Mouse (Mus musculus): ENCODE measurements at regions not wholly inside any gene's neighbourhood (a gene's known extent, or its start where the extent isn't known, plus 50 kb on each side); places are given as distances from the start of the nearest gene placed in this dataset.
A peak's percentile ranks its signal among the peaks of the same experiment; 100 is the strongest.

- no peak for ATAC-seq (ENCODE audit: low FRiP score)
These were observed 258.7 kb upstream of the Rnaseh2b start for GRCm38 (mm10) chr14:62033661-62034060.

GRCm38 (mm10) chr14:62034664-62035063 lies 257.7 kb upstream of the Rnaseh2b start:
- no peaks in the 10 kb centered on the region for H3K27me3 ChIP-seq (ENCODE audit: insufficient read depth, low read length)
- H3K27ac ChIP-seq (ENCODE audit: low read depth, low read length): no peak overlapping the region

More at GRCm38 (mm10) chr14:62033661-62034060, 258.7 kb upstream of the Rnaseh2b start:
- 97% methylated on average over 4 of the region's 4 CpGs for WGBS
- Histone ChIP-seq H3K4me2 (ENCODE audit: low read depth, low read length, poor library complexity, severe bottlenecking) (no peak overlapping the region), H3K27ac (ENCODE audit: low read depth, low read length) (no peak overlapping the region), H3K27me3 (ENCODE audit: insufficient read depth, low read length) (no peaks in the 10 kb centered on the region), H3K9ac (replicated peaks; ENCODE audit: low read length, poor library complexity, severe bottlenecking) (no peak overlapping the region), H3K4me3 (ENCODE audit: low read depth, low read length) (no peak overlapping the region), H3K36me3 (ENCODE audit: insufficient read depth, low read length) (no peaks in the 10 kb centered on the region), H3K9me3 (ENCODE audit: low read length) (no peaks in the 10 kb centered on the region), H3K4me1 (ENCODE audit: insufficient read depth, low read length) (no peaks in the 10 kb centered on the region)
- TF ChIP-seq CTCF (IDR thresholded peaks at IDR 0.05): no peak
- DNase-seq (ENCODE audit: low spot score): no peak

DNA sequence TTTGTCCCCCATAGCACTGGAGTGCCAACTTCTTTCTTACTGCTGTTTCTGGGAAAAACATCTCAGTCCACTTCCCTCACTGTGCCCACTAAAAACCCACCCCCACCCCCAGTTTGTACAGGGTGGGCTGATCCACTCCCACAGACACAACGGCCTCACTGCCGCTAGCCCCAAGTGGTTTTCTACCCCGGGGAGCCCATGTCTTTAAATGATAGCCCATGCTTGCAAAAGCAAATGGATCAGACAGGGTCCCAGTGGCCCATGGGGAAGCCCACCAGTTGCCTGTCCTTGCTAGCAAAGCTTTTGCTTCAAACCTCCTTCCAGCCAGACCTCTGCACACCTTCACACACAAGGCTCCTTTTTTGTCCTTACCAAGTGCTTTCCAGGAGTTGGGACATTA lies 257.0 kb upstream of the Rnaseh2b start:
- no peak for DNase-seq (ENCODE audit: low spot score)

More at GRCm38 (mm10) chr14:62034664-62035063, 257.7 kb upstream of the Rnaseh2b start:
- ATAC-seq (ENCODE audit: low FRiP score) (0 out of 2 replicates have a peak, but pooled peaks have one; percentile 65), DNase-seq (ENCODE audit: low spot score) (peak; percentile 63)
- H3K4me2 ChIP-seq (ENCODE audit: low read depth, low read length, poor library complexity, severe bottlenecking): no peak overlapping the region
- TF ChIP-seq CTCF (IDR thresholded peaks at IDR 0.05): no peak
- no peak overlapping the region for H3K9ac ChIP-seq (replicated peaks; ENCODE audit: low read length, poor library complexity, severe bottlenecking)
- H3K9me3 ChIP-seq (ENCODE audit: low read length): no peaks in the 10 kb centered on the region
- H3K4me1 ChIP-seq (ENCODE audit: insufficient read depth, low read length): no peaks in the 10 kb centered on the region
- WGBS: 25% methylated on average over 4 of the region's 4 CpGs
- no peaks in the 10 kb centered on the region for H3K36me3 ChIP-seq (ENCODE audit: insufficient read depth, low read length)
- H3K4me3 ChIP-seq (ENCODE audit: low read depth, low read length): no peak overlapping the region

DNA sequence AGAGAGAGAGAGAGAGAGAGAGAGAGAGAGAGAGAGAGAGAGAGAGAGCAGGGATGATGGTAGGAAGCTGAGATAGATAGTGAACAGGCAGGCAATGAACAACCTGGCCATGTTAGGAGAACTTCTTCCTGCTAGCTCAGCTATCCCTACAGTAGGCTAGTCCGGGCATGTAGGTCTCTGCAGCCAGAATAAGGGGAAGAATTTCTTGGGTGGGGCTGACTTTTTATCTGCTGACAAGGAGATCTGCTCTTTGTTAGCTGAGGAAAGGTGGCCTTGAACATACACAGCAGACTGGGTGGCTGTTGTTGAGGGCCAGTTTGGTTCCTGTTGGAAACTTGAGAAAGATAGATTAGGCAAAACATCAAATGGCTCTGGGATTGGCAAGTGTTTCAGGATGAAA lies 254.9 kb upstream of the Rnaseh2b start:
- Histone ChIP-seq H3K36me3 (ENCODE audit: insufficient read depth, low read length) (no peaks in the 10 kb centered on the region), H3K4me3 (ENCODE audit: low read depth, low read length) (no peak overlapping the region), H3K27ac (ENCODE audit: low read depth, low read length) (no peak overlapping the region), H3K27me3 (ENCODE audit: insufficient read depth, low read length) (no peaks in the 10 kb centered on the region), H3K4me2 (ENCODE audit: low read depth, low read length, poor library complexity, severe bottlenecking) (no peak overlapping the region), H3K4me1 (ENCODE audit: insufficient read depth, low read length) (no peaks in the 10 kb centered on the region), H3K9me3 (ENCODE audit: low read length) (no peaks in the 10 kb centered on the region), H3K9ac (replicated peaks; ENCODE audit: low read length, poor library complexity, severe bottlenecking) (no peak overlapping the region)
- no peak for TF ChIP-seq CTCF (IDR thresholded peaks at IDR 0.05)
- ATAC-seq (ENCODE audit: low FRiP score) (no peak), DNase-seq (ENCODE audit: low spot score) (no peak)
- 81% methylated on average over 1 of the region's 1 CpGs for WGBS

More for the DNA sequence above, 257.0 kb upstream of the Rnaseh2b start:
- 80% methylated on average over 3 of the region's 3 CpGs for WGBS
- H3K27ac ChIP-seq (ENCODE audit: low read depth, low read length): no peak overlapping the region
- no peak for TF ChIP-seq CTCF (IDR thresholded peaks at IDR 0.05)
- ATAC-seq (ENCODE audit: low FRiP score): no peak
- H3K9me3 ChIP-seq (ENCODE audit: low read length): no peaks in the 10 kb centered on the region
- no peaks in the 10 kb centered on the region for H3K4me1 ChIP-seq (ENCODE audit: insufficient read depth, low read length)
- H3K36me3 ChIP-seq (ENCODE audit: insufficient read depth, low read length): no peaks in the 10 kb centered on the region
- no peaks in the 10 kb centered on the region for H3K27me3 ChIP-seq (ENCODE audit: insufficient read depth, low read length)
- H3K4me3 ChIP-seq (ENCODE audit: low read depth, low read length): no peak overlapping the region
- H3K4me2 ChIP-seq (ENCODE audit: low read depth, low read length, poor library complexity, severe bottlenecking): no peak overlapping the region
- H3K9ac ChIP-seq (replicated peaks; ENCODE audit: low read length, poor library complexity, severe bottlenecking): no peak overlapping the region

DNA sequence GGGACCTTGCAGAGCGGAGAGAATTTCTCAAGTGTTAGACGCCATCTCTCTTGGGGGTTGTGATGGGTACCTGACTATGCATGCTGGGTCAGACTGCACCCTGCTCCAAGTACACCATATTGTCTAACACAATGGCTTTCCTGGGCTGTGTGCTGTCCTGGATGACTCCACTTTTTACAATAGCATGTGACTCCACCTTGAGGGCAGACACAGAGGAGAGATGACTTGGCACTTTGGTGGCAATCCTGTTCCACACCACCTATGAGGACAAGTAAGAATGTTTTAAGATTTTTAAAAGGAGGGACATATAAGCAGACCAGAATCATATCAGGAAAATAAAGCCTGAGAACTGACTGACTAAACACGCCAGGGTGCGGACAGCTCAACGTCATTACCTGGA lies 254.5 kb upstream of the Rnaseh2b start:
- no peak overlapping the region for H3K9ac ChIP-seq (replicated peaks; ENCODE audit: low read length, poor library complexity, severe bottlenecking)
- H3K27ac ChIP-seq (ENCODE audit: low read depth, low read length): no peak overlapping the region
- H3K4me3 ChIP-seq (ENCODE audit: low read depth, low read length): no peak overlapping the region
- no peaks in the 10 kb centered on the region for H3K9me3 ChIP-seq (ENCODE audit: low read length)
- TF ChIP-seq CTCF (IDR thresholded peaks at IDR 0.05): no peak
- no peaks in the 10 kb centered on the region for H3K4me1 ChIP-seq (ENCODE audit: insufficient read depth, low read length)
- H3K27me3 ChIP-seq (ENCODE audit: insufficient read depth, low read length): no peaks in the 10 kb centered on the region
- no peaks in the 10 kb centered on the region for H3K36me3 ChIP-seq (ENCODE audit: insufficient read depth, low read length)
- DNase-seq (ENCODE audit: low spot score): no peak
- 94% methylated on average over 5 of the region's 5 CpGs for WGBS
- no peak for ATAC-seq (ENCODE audit: low FRiP score)
- H3K4me2 ChIP-seq (ENCODE audit: low read depth, low read length, poor library complexity, severe bottlenecking): no peak overlapping the region

- 45% methylated on average over 11 of the region's 11 CpGs for WGBS
- H3K4me3 ChIP-seq (ENCODE audit: low read depth, low read length): no peak overlapping the region
- peak; percentile 78 for TF ChIP-seq CTCF (IDR thresholded peaks at IDR 0.05)
These were observed 249.9 kb upstream of the Rnaseh2b start for GRCm38 (mm10) chr14:62042305-62043116.

More at GRCm38 (mm10) chr14:62042305-62043116, 249.9 kb upstream of the Rnaseh2b start:
- Histone ChIP-seq H3K9ac (replicated peaks; ENCODE audit: low read length, poor library complexity, severe bottlenecking) (no peak overlapping the region), H3K36me3 (ENCODE audit: insufficient read depth, low read length) (no peaks in the 10 kb centered on the region), H3K9me3 (ENCODE audit: low read length) (no peaks in the 10 kb centered on the region), H3K4me2 (ENCODE audit: low read depth, low read length, poor library complexity, severe bottlenecking) (no peak overlapping the region), H3K27ac (ENCODE audit: low read depth, low read length) (no peak overlapping the region), H3K4me1 (ENCODE audit: insufficient read depth, low read length) (no peaks in the 10 kb centered on the region), H3K27me3 (ENCODE audit: insufficient read depth, low read length) (no peaks in the 10 kb centered on the region)
- DNase-seq (ENCODE audit: low spot score) (peak; percentile 70), ATAC-seq (ENCODE audit: low FRiP score) (no peak)
